In genomic region chr8:13461843-13462242, GRCm38 (mm10) we compare ENCODE assay signal across 8 mouse cellular contexts. TPM values are rescaled to one million over a fixed set of nuclear protein-coding genes. Genes with fewer than 3 reads are reported as not detected.
DNase-seq lines count a peak whose midpoint lies in the region; ATAC-seq and TF ChIP-seq lines count a peak whose summit lies in the region.
"Had no signal": no experiment of that assay in that cellular context is flagged by ENCODE, and none has a peak within 500 bp of the region (broad histone marks: within the 10 kb centered on the region; RNA-seq: fewer than 3 reads in every experiment).

No protein-coding gene starts in this region.

- H3K79me2 ChIP-seq in MEL (ENCODE audit: control insufficient read depth, insufficient read depth, low read length, poor library complexity): no peaks in the 10 kb centered on the region

- no peak for ATAC-seq in embryonic facial prominence, embryonic 11.5 days (replicated peaks; ENCODE audit: insufficient number of reproducible peaks, low FRiP score, low TSS enrichment, low read depth)
- ATAC-seq in hematopoietic stem cell, adult 5-6 weeks (replicated peaks in 1 of 2; ENCODE audit: insufficient read depth in 1 of 2, low FRiP score in 2 of 2, low TSS enrichment in 1 of 2, low read depth in 1 of 2, poor library complexity in 2 of 2, severe bottlenecking in 2 of 2): peak; percentile 63 to 74; a peak in 3 of 4 replicates

- TF ChIP-seq POLR2A in MEL (IDR thresholded peaks at IDR 0.05; ENCODE audit: control insufficient read depth in 1 of 2, insufficient read depth in 1 of 2, low read depth in 1 of 2, low read length in 2 of 2, poor library complexity in 1 of 2): no peak

- peak; percentile 83 to 97 (median 86) for TF ChIP-seq CTCF in MEL (IDR thresholded peaks at IDR 0.05 in 2 of 3, conservative IDR thresholded peaks at IDR 0.05 in 1 of 3; ENCODE audit: control insufficient read depth in 1 of 3, insufficient read depth in 1 of 3, low read depth in 2 of 3, low read length in 3 of 3, poor library complexity in 1 of 3, severe bottlenecking in 1 of 3)

- TF ChIP-seq RAD21 in MEL (IDR thresholded peaks at IDR 0.05; ENCODE audit: low read depth, low read length): peak; percentile 44

- H3K4me2 ChIP-seq in embryonic facial prominence, embryonic 11.5 days (ENCODE audit: low read depth, low read length): no peak overlapping the region
- H3K4me2 ChIP-seq: limb, embryonic 15.5 days had no signal

- no peaks in the 10 kb centered on the region for H3K4me1 ChIP-seq in MEL (ENCODE audit: control insufficient read depth in 1 of 2, insufficient read depth in 2 of 2, low read length in 2 of 2)
- H3K4me1 ChIP-seq in embryonic facial prominence, embryonic 11.5 days (ENCODE audit: control insufficient read depth, insufficient read depth, low read length): no peaks in the 10 kb centered on the region
- H3K4me1 ChIP-seq: limb, embryonic 15.5 days had no signal

- H3K4me3 ChIP-seq in MEL (ENCODE audit: control insufficient read depth in 1 of 2, insufficient read depth in 1 of 2, low read depth in 2 of 2, low read length in 2 of 2): no peak overlapping the region
- no peak overlapping the region for H3K4me3 ChIP-seq in embryonic facial prominence, embryonic 11.5 days (ENCODE audit: low read depth, low read length)
- H3K4me3 ChIP-seq: limb, embryonic 15.5 days had no signal

- no peak for TF ChIP-seq EP300 in MEL (IDR thresholded peaks at IDR 0.05; ENCODE audit: low read depth in 1 of 2, low read length in 2 of 2)

- H3K27ac ChIP-seq in MEL (ENCODE audit: control insufficient read depth, low read depth, low read length): no peak overlapping the region
- H3K27ac ChIP-seq in embryonic facial prominence, embryonic 11.5 days (replicated peaks; ENCODE audit: low read depth, low read length): no peak overlapping the region
- H3K27ac ChIP-seq: limb, embryonic 15.5 days had no signal

- peaks cover 2% of the 10 kb centered on the region in 2 experiments; a peak in 3 of 4 replicates for H3K27me3 ChIP-seq in MEL (ENCODE audit: control insufficient read depth in 1 of 2, insufficient read depth in 2 of 2, low read length in 2 of 2)
- no peaks in the 10 kb centered on the region for H3K27me3 ChIP-seq in embryonic facial prominence, embryonic 11.5 days (ENCODE audit: control insufficient read depth, insufficient read depth, low read length)
- H3K27me3 ChIP-seq: limb, embryonic 15.5 days had no signal

- 37% methylated on average over 4 of the region's 4 CpGs for WGBS in embryonic facial prominence, embryonic 11.5 days

- H3K36me3 ChIP-seq in MEL (ENCODE audit: control insufficient read depth in 1 of 2, insufficient read depth in 2 of 2, low read length in 2 of 2): no peaks in the 10 kb centered on the region
- H3K36me3 ChIP-seq in embryonic facial prominence, embryonic 11.5 days (replicated peaks; ENCODE audit: control insufficient read depth, insufficient read depth, low read depth, low read length): no peaks in the 10 kb centered on the region

- H3K9me3 ChIP-seq in MEL (replicated peaks; ENCODE audit: insufficient read depth, low read length): no peaks in the 10 kb centered on the region
- no peaks in the 10 kb centered on the region for H3K9me3 ChIP-seq in embryonic facial prominence, embryonic 11.5 days (replicated peaks; ENCODE audit: control insufficient read depth, low read length)
- H3K9me3 ChIP-seq: limb, embryonic 15.5 days had no signal

- peak; percentile 65 for DNase-seq in MEL (ENCODE audit: low read depth, low spot score)
- DNase-seq in adrenal gland, postnatal 25 days: peak; percentile 83
- DNase-seq in embryonic facial prominence, embryonic 11.5 days (ENCODE audit: low spot score): peak; percentile 70
- peak; percentile 81 to 95 for DNase-seq in layer of hippocampus, postnatal 25 days (ENCODE audit: extremely low spot score in 1 of 2, low spot score in 1 of 2)
- peak; percentile 65 for DNase-seq in mesoderm, embryonic 11.5 days (ENCODE audit: low read depth, low spot score)
- peak; percentile 43 to 86 for DNase-seq in spleen, postnatal 4 days (ENCODE audit: low spot score in 2 of 2)

- H3K9ac ChIP-seq in MEL (ENCODE audit: control insufficient read depth, low read depth, low read length, poor library complexity, severe bottlenecking): no peak overlapping the region
- no peak overlapping the region for H3K9ac ChIP-seq in embryonic facial prominence, embryonic 11.5 days (replicated peaks; ENCODE audit: low read length)
- H3K9ac ChIP-seq: limb, embryonic 15.5 days had no signal

TF ChIP-seq in MEL, 35 proteins besides CTCF, POLR2A, EP300 and RAD21:
- TF ChIP-seq SMC3 (IDR thresholded peaks at IDR 0.05; ENCODE audit: low read depth, low read length) (peak; percentile 74), ZC3H11A (IDR thresholded peaks at IDR 0.05; ENCODE audit: low read depth, low read length) (0 out of 2 replicates have a peak, but pooled peaks have one; percentile 23), E2F4 (IDR thresholded peaks at IDR 0.05; ENCODE audit: borderline replicate concordance, low read depth, low read length) (no peak)

RNA-seq across cellular contexts. Expression of gene Tmem255b, which starts 26.9 kb away (rescaled TPM):
- not detected in 2 replicates for total RNA-seq in MEL (2012; rRNA removed)
- not detected for polyA plus RNA-seq in MEL (2012; ENCODE audit: insufficient read depth in 1 of 2, insufficient read length in 2 of 2, low read depth in 1 of 2, low replicate concordance in 2 of 2, missing spikeins in 1 of 2)
- total RNA-seq in adrenal gland, postnatal 25 days (2021): 1.8 TPM in 1 of 2 replicates, not detected in the other
- 0.36 and 0.38 TPM in 2 replicates for polyA plus RNA-seq in embryonic facial prominence, embryonic 11.5 days (2014; fragmentation: Nextera tagmentation; extraction: Ambion mirVana)
- not detected in 2 replicates for total RNA-seq in hematopoietic stem cell, adult 5-6 weeks (2017)
- total RNA-seq in layer of hippocampus, postnatal 25 days (2021): 1 to 10 TPM; 5.7 to 7.4 TPM

RNA-seq across cellular contexts. Expression of gene Gas6, which starts 32.4 kb away (rescaled TPM):
- not detected in 2 replicates for total RNA-seq in MEL (2012; rRNA removed)
- polyA plus RNA-seq in MEL (2012; ENCODE audit: insufficient read depth in 1 of 2, insufficient read length in 2 of 2, low read depth in 1 of 2, low replicate concordance in 2 of 2, missing spikeins in 1 of 2): not detected
- total RNA-seq in adrenal gland, postnatal 25 days (2021): 99.3 and 166 TPM in 2 replicates
- 4.5 and 5.0 TPM in 2 replicates for polyA plus RNA-seq in embryonic facial prominence, embryonic 11.5 days (2014; fragmentation: Nextera tagmentation; extraction: Ambion mirVana)
- total RNA-seq in hematopoietic stem cell, adult 5-6 weeks (2017): 14.1 and 17.4 TPM in 2 replicates
- total RNA-seq in layer of hippocampus, postnatal 25 days (2021): 10 to 100 TPM; 89.4 to 94.4 TPM

RNA-seq across cellular contexts. Expression of gene Grk1, which starts 57.0 kb away (rescaled TPM):
- under 0.01 TPM in 1 of 2 replicates, not detected in the other for total RNA-seq in MEL (2012; rRNA removed)
- under 1 TPM in 1 of 2 experiments, not detected in 1; 0.03 TPM for polyA plus RNA-seq in MEL (2012; ENCODE audit: insufficient read depth in 1 of 2, insufficient read length in 2 of 2, low read depth in 1 of 2, low replicate concordance in 2 of 2, missing spikeins in 1 of 2)
- not detected in 2 replicates for total RNA-seq in adrenal gland, postnatal 25 days (2021)
- polyA plus RNA-seq in embryonic facial prominence, embryonic 11.5 days (2014; fragmentation: Nextera tagmentation; extraction: Ambion mirVana): 0.06 TPM in 1 of 2 replicates, not detected in the other
- total RNA-seq in hematopoietic stem cell, adult 5-6 weeks (2017): not detected in 2 replicates
- total RNA-seq in layer of hippocampus, postnatal 25 days (2021): not detected
- polyA plus RNA-seq: limb, embryonic 15.5 days had no signal

Comparison
In these comparisons a context has a peak if more than half of its experiments do, and no peak if none do; other contexts are left out.
1. RNA of gene Gas6, which starts 32.4 kb away (total RNA-seq): 99.3 to 166 TPM in adrenal gland, postnatal 25 days, 89.4 to 94.4 TPM in layer of hippocampus, postnatal 25 days and 14.1 to 17.4 TPM in hematopoietic stem cell, adult 5-6 weeks; not detected in MEL; every median in the first group is over 10 times any median in the second.
2. Peak in every context shown above with its lines, with median percentiles within 50 percentile points of each other: DNase-seq.